Mouse (Mus musculus) forebrain, embryonic 15.5 days (tissue): ENCODE measurements at regions not wholly inside any gene's neighbourhood (a gene's known extent, or its start where the extent isn't known, plus 50 kb on each side); places are given as distances from the start of the nearest gene placed in this dataset.
A peak's percentile ranks its signal among the peaks of the same experiment; 100 is the strongest.

Experiments used
- ATAC-seq: fragments of 200-750 bp; cut with Nextera tagmentation; replicated peaks from 2 replicates; pipeline ENCODE4 v1.8.0; 2017; ENCODE audit warnings: mild to moderate bottlenecking, moderate TSS enrichment, moderate library complexity
- H3K27ac ChIP-seq: fragments of 300-500 bp; sonication (generic); replicated peaks from 2 replicates; pipeline ENCODE4 v1.5.1; 2015; ENCODE audit warnings: mild to moderate bottlenecking, inconsistent platforms
- H3K27me3 ChIP-seq: fragments of 300-500 bp; sonication (generic); 2 replicates; pipeline ENCODE4 v1.6.1; 2015; ENCODE audit warnings: inconsistent platforms
- H3K36me3 ChIP-seq: fragments of 300-500 bp; sonication (generic); 2 replicates; pipeline ENCODE4 v1.6.1; 2015; ENCODE audit warnings: mild to moderate bottlenecking, inconsistent platforms
- H3K4me1 ChIP-seq: fragments of 300-500 bp; sonication (generic); 2 replicates; pipeline ENCODE4 v1.6.1; 2015; ENCODE audit warnings: inconsistent platforms
- H3K4me2 ChIP-seq: fragments of 300-500 bp; sonication (generic); replicated peaks from 2 replicates; pipeline ENCODE4 v1.6.1; 2015; ENCODE audit warnings: mild to moderate bottlenecking, inconsistent platforms
- H3K4me3 ChIP-seq: fragments of 300-500 bp; sonication (generic); 2 replicates; pipeline ENCODE4 v1.5.1; 2015; ENCODE audit warnings: mild to moderate bottlenecking, inconsistent platforms
- H3K9ac ChIP-seq: fragments of 300-500 bp; sonication (generic); replicated peaks from 2 replicates; pipeline ENCODE4 v1.6.1; 2015; ENCODE audit warnings: mild to moderate bottlenecking, inconsistent platforms
- H3K9me3 ChIP-seq: fragments of 300-500 bp; sonication (generic); 2 replicates; pipeline ENCODE4 v1.6.1; 2016; ENCODE audit warnings: inconsistent platforms
- WGBS: fragments of 180-500 bp; shearing (Covaris S2); methylation state at CpG from one replicate; pipeline ENCODE4 v1.1.7; 2015; ENCODE audit warnings: mixed read lengths; 5-methylcytosine and 5-hydroxymethylcytosine counted together

DNA sequence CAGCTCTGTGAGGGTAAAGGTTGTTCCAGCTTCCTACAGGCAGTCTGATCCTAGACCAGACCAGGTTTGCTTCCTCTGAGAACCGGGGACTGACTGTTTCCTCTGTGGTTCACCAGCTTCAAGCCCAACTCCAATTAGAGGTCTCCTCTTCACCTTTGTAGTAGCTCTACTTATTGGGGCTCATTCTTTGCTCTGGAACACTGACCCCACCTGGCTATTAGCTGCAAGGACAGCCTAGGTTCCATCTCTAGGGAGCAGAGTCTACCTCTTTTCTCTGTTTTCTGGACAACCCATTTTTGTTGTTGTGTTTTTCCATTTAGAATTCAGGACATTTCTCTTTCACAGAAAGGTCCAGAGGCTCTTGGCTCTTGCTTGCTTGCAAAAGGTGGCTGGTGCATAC is 129.3 kb upstream of the Podxl start:
- Histone ChIP-seq H3K36me3 (no peaks in the 10 kb centered on the region), H3K4me2 (no peak overlapping the region), H3K9ac (no peak overlapping the region), H3K9me3 (no peaks in the 10 kb centered on the region), H3K4me3 (no peak overlapping the region), H3K27ac (no peak overlapping the region), H3K4me1 (no peaks in the 10 kb centered on the region), H3K27me3 (no peaks in the 10 kb centered on the region)
- WGBS = 85% methylated on average over 1 of the region's 1 CpGs
- ATAC-seq = no peak

DNA sequence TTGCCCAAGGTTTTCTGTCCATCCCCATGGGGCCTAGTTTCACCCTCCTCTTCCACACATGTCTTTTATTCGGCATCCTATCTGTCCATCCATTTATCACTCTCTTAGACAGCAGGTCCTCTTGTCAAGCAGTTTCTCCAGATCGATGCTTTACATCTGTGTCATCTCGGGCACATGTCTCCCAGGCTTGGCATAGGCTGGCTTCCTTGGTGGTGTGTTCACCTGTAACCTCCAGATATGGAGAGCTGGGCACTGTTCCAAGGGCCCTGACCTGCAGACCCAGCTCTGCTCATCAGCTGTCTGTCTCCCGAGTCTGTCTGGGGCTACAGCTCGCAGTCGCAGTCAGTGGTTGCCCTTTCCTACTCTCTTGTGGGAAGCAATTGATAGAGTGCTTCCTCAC is 128.2 kb upstream of the Podxl start:
- no peaks in the 10 kb centered on the region for H3K27me3 ChIP-seq

DNA sequence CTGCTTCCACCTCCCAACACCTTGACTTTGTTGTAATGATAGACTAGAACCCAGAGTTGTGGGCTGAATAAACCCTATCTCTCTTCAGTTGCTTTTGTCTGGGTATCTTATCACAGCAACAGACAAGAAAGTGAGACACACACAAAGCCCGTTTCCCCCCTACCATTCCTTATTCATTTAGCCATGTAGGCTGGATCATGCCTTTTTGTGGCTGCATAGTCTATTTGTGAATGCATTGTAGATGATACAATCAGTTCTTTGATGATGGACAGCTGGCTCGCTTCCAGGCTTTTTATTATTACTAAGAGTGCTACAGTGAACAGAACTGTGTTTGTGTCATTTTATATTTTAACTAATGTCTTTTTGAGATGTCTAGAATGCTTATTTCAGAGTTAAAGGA is 116.3 kb upstream of the Podxl start:
- Histone ChIP-seq H3K4me2 (no peak overlapping the region), H3K4me1 (peaks cover 8% of the 10 kb centered on the region)

More for the DNA sequence above, 128.2 kb upstream of the Podxl start:
- H3K4me3 ChIP-seq = no peak overlapping the region
- WGBS = 93% methylated on average over 6 of the region's 6 CpGs
- no peak for ATAC-seq
- no peaks in the 10 kb centered on the region for H3K36me3 ChIP-seq
- H3K4me2 ChIP-seq = no peak overlapping the region
- no peaks in the 10 kb centered on the region for H3K9me3 ChIP-seq
- no peak overlapping the region for H3K9ac ChIP-seq
- H3K27ac ChIP-seq = no peak overlapping the region
- no peaks in the 10 kb centered on the region for H3K4me1 ChIP-seq

DNA sequence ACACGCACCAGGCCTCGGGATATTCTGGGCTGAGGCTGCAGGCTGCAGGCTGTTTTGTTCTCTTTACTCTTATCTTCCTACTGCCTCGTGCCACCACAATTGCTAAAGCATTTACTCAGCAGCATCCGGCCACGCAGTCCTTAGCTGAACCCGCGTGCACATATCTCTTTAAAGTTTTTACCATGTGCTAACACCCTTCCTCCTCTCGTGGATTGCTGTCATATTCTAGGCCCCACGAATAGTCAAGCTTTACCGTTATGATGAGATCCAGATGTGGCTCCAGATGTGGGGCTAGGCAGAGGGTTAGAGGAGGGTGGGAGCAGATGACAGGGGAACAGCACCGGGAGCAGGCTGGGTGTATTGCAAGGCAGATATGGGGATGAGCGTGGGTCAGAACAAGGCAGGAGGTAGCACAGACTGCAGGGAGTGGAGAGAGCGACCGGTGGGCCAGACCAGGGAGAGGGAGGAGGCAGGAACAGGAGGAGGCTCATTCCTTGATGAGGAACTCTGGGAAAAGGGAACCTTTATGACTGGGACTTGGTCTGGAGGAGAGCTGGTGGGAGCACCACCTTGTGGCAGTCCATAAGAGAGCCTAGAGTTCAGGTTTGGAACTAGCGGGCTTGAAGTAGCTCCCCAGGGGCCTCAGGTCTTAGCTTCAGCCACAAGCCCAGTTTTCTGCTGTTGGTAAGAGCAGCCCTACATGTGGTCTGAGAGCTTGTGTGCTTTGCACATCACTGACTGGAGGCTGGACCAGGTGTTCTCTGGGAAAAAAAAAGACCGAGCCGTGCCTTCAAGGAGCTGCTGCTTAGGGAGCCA is 102.1 kb upstream of the Podxl start:
- no peak for ATAC-seq
- 78% methylated on average over 17 of the region's 17 CpGs for WGBS

More for the DNA sequence above, 116.3 kb upstream of the Podxl start:
- H3K36me3 ChIP-seq = no peaks in the 10 kb centered on the region
- WGBS = 33% methylated on average over 2 of the region's 2 CpGs
- H3K9me3 ChIP-seq = no peaks in the 10 kb centered on the region
- no peak overlapping the region for H3K9ac ChIP-seq
- 0 out of 2 replicates have a peak overlapping the region, but pooled peaks have one; percentile 27 for H3K27ac ChIP-seq
- no peak overlapping the region for H3K4me3 ChIP-seq
- H3K27me3 ChIP-seq = no peaks in the 10 kb centered on the region
- ATAC-seq = 0 out of 2 replicates have a peak, but pooled peaks have one; percentile 43

DNA sequence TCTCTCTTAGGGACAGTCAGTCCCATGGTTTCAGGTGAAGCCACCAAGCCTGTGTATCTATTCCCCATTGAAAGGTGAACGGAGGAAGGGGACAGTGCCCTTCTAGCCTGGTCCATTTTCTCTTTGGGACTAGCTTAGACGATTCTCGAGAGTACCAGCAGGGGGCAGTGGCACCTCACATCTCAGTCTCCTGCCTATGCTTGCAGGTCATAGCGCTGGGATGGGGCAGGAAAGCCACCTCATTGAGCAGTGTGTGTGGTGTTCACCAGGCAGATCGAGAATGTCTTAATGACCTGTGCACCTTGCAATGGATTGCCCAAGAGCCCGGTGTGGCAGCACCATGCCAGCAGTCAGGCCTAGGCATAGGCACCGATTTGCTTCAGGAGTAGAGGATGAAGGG is 100.7 kb upstream of the Podxl start:
- Histone ChIP-seq H3K27ac (no peak overlapping the region), H3K4me1 (no peaks in the 10 kb centered on the region), H3K27me3 (no peaks in the 10 kb centered on the region), H3K9me3 (no peaks in the 10 kb centered on the region), H3K9ac (no peak overlapping the region), H3K4me2 (no peak overlapping the region), H3K4me3 (no peak overlapping the region), H3K36me3 (no peaks in the 10 kb centered on the region)
- 17% methylated on average over 7 of the region's 7 CpGs for WGBS
- peak; percentile 82 for ATAC-seq

More for the DNA sequence above, 102.1 kb upstream of the Podxl start:
- Histone ChIP-seq H3K27me3 (no peaks in the 10 kb centered on the region), H3K9ac (no peak overlapping the region), H3K4me1 (no peaks in the 10 kb centered on the region), H3K27ac (no peak overlapping the region), H3K4me2 (no peak overlapping the region), H3K9me3 (no peaks in the 10 kb centered on the region), H3K36me3 (no peaks in the 10 kb centered on the region), H3K4me3 (no peak overlapping the region)

DNA sequence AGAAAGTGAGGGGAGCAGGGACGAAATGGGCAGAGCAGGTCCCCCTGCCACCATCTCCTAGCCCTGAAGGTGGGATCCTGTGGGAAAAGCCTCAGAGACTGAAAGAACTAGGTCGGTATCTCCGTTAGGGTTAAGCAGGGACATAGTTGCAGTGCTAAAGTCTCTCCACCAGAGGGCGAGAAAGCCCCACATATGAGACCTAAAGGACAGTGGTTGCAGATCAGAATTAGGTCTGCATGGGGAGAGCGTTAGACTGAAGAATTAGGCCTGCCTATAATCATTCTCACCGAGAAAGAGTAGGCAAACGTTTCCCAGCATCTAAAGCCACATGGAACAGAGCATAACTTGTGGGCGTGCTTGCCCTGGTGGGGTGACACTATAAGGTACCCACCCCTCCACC is 97.0 kb upstream of the Podxl start:
- H3K4me1 ChIP-seq = no peaks in the 10 kb centered on the region
- H3K9ac ChIP-seq = no peak overlapping the region
- no peaks in the 10 kb centered on the region for H3K36me3 ChIP-seq
- H3K9me3 ChIP-seq = no peaks in the 10 kb centered on the region
- peak; percentile 69 for ATAC-seq
- H3K4me2 ChIP-seq = no peak overlapping the region
- no peak overlapping the region for H3K27ac ChIP-seq
- H3K4me3 ChIP-seq = no peak overlapping the region
- WGBS = 10% methylated on average over 8 of the region's 8 CpGs
- H3K27me3 ChIP-seq = no peaks in the 10 kb centered on the region

DNA sequence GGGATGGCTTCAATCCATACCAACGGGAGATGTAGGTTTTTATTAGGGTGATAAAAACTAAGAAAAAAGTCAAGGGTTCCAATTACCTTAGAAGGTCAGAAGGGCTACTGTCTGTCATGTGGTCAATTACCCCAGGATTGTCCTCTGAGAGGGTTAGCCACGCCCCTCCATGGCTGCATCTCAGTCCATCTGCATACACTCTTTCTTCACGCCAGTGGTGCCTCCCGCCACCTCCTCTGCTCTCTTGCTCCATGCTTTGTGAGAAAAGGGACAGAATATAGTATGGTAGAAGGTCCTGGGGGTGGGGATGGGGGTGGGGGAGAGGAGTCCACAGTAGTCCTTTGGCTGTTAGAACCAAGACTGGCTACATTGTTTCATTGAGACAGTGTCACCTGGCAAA is 96.1 kb upstream of the Podxl start:
- no peak overlapping the region for H3K4me2 ChIP-seq
- no peaks in the 10 kb centered on the region for H3K9me3 ChIP-seq
- ATAC-seq = no peak
- 63% methylated on average over 4 of the region's 4 CpGs for WGBS
- H3K4me1 ChIP-seq = no peaks in the 10 kb centered on the region
- no peak overlapping the region for H3K9ac ChIP-seq
- H3K27me3 ChIP-seq = no peaks in the 10 kb centered on the region
- no peaks in the 10 kb centered on the region for H3K36me3 ChIP-seq
- H3K4me3 ChIP-seq = no peak overlapping the region
- H3K27ac ChIP-seq = no peak overlapping the region

DNA sequence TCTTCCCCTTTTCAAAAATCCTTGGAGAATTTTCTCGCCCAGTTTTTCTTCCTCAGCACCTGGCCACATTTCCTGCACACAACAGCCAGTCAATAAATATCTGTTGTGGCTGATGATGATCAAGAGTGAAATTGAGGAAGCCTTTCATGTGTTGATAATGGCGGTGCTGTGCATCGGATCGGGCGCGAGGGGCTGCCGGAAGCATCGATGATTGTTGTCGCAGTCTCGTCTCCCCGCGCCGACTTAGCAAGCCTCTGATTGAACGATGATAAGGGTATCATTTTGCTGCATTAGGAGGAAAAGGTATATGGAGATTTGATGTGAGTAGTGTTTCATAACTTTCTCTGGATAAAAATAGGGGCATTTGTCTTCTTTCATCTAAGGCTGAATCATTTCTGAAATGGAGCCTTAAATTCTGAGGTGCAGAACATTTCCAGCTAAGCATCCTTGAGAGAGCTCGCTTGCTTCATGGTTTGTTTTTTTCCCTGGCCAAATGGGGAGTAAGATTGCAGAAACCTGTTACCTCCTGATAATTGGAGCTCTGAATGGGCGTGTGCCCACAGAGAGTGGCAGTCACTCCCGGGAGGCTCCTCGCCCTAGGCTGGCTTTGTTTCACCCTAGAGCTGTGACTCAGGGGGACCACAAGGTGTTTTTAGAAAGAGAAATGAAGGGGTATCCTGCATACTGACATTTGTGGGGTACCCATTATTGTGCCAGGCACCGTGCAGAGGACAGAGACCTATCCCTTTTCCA is 94.8 kb upstream of the Podxl start:
- 85% methylated on average over 19 of the region's 19 CpGs for WGBS
- Histone ChIP-seq H3K4me1 (no peaks in the 10 kb centered on the region), H3K9me3 (no peaks in the 10 kb centered on the region), H3K36me3 (no peaks in the 10 kb centered on the region), H3K27ac (no peak overlapping the region), H3K27me3 (no peaks in the 10 kb centered on the region), H3K4me3 (no peak overlapping the region), H3K4me2 (no peak overlapping the region), H3K9ac (no peak overlapping the region)
- no peak for ATAC-seq

DNA sequence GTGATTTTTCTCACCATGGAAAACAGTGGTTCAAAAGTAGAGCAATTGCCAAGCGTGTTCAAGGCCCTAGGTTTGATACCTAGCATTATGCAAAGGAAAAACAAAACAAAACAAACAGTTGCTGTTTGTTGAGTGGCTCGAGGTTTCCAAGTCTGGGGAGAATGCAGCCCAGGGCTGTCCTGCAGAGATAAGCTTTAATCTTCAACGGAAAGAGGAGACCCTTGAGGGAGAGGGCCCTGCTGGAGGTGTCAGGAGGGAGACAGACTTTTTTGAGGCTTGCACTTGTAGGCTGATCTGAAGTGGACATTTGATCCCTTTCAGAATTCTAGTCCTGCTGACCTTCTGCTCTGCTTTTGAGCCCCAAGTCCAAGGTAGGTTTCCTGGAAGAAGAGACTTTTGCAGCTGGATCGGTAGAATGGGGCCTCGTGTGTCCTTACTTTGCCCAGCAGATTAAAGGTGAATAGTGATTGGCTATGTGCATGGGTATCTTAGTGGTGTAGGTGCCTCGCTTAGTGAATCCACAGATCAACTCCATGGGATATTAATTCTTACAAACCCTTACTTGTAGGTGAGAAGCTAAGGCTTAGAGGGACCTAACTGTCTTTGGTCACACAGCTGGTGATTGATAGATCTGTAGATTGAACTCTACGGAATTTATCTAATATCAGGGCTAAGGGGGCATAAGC is 87.2 kb upstream of the Podxl start:
- H3K27me3 ChIP-seq = no peaks in the 10 kb centered on the region
- no peaks in the 10 kb centered on the region for H3K36me3 ChIP-seq
- no peak overlapping the region for H3K4me3 ChIP-seq
- H3K9me3 ChIP-seq = no peaks in the 10 kb centered on the region
- no peak for ATAC-seq
- 68% methylated on average over 7 of the region's 7 CpGs for WGBS
- H3K4me2 ChIP-seq = no peak overlapping the region
- H3K9ac ChIP-seq = no peak overlapping the region
- H3K4me1 ChIP-seq = no peaks in the 10 kb centered on the region
- no peak overlapping the region for H3K27ac ChIP-seq

DNA sequence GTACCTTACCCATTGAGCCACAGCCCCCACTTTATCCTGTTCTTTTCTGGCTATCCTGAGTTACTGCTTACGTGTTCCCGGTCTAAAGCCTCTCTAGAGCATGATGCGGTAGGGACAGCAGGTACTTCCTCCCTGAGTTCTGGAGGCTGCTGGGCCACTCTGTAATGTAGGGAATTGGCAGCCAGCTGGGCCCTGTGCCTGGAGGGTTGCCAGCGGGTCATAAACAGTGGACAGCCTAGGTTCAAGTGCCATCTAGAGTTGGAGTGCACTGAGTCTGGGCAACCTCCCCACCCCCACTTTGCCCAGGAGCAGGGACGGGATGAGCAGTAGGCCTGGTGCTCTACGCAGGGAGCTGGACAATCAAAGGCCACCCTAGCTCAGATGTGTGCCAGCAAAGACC is 81.5 kb upstream of the Podxl start:
- no peak for ATAC-seq
- H3K4me2 ChIP-seq = no peak overlapping the region

DNA sequence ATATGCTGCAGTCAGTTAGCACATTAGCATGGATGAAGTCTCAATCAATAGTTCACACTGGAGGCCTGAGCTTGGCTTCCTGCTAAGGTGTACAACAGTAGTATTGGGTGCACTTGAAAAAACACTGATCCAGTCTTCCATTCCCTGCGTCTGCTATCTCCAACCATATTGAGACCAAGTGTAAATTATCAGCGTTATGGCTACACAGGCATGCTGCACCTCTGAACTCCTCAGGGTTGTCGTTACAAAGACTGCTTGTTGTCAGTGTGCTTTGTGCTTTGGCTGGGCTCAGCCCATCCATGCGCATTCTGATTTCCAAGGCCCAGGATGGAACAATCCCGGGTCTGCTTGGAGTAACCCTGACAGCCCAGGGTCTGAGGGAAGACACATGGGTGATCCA is 80.7 kb upstream of the Podxl start:
- Histone ChIP-seq H3K27ac (no peak overlapping the region), H3K4me1 (peaks cover 6% of the 10 kb centered on the region), H3K9ac (no peak overlapping the region), H3K4me3 (no peak overlapping the region), H3K36me3 (no peaks in the 10 kb centered on the region), H3K4me2 (no peak overlapping the region), H3K9me3 (no peaks in the 10 kb centered on the region), H3K27me3 (no peaks in the 10 kb centered on the region)
- 78% methylated on average over 5 of the region's 5 CpGs for WGBS
- ATAC-seq = no peak

More for the DNA sequence above, 81.5 kb upstream of the Podxl start:
- H3K36me3 ChIP-seq = no peaks in the 10 kb centered on the region
- H3K27me3 ChIP-seq = no peaks in the 10 kb centered on the region
- no peak overlapping the region for H3K9ac ChIP-seq
- H3K9me3 ChIP-seq = no peaks in the 10 kb centered on the region
- 86% methylated on average over 6 of the region's 6 CpGs for WGBS
- no peak overlapping the region for H3K27ac ChIP-seq
- no peak overlapping the region for H3K4me3 ChIP-seq
- H3K4me1 ChIP-seq = peaks cover 6% of the 10 kb centered on the region

DNA sequence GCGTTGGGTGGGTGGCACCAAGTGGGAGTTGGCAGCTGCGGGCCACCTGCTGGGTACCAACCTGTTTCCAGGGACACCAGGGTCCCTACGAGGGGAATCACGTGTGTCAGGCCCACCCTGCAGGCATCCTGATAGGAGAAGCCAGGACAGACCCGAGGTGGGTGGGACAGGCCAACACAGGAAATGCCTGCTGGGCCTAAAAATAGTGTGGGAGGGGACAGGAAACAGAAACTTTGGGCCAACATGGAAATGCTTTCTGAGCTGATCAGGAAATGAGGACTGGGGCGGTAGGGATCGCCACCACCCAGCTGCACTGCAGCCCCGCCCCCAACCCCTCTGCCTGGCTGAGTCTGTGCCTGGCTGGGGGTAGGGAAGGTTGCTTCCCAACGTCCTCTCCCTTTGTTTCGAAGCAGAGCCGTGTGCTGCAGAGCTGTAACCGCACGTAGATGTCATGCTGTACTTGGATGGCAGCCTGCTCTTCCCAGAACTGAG is 78.7 kb upstream of the Podxl start:
- Histone ChIP-seq H3K36me3 (no peaks in the 10 kb centered on the region), H3K4me2 (no peak overlapping the region), H3K9me3 (no peaks in the 10 kb centered on the region), H3K4me1 (peaks cover 6% of the 10 kb centered on the region), H3K27me3 (no peaks in the 10 kb centered on the region), H3K9ac (no peak overlapping the region), H3K4me3 (no peak overlapping the region), H3K27ac (no peak overlapping the region)
- WGBS = 20% methylated on average over 13 of the region's 13 CpGs
- ATAC-seq = no peak; the same call in 1 of the 2 replicates
